Mouse (Mus musculus) forebrain, embryonic 11.5 days (tissue): ENCODE data around the gene Naa40. TPM values are rescaled to one million over a fixed set of nuclear protein-coding genes. Genes with fewer than 3 reads are reported as not detected.
A peak's percentile ranks its signal among the peaks of the same experiment; 100 is the strongest.

Experiments used
- ATAC-seq: fragments of 200-750 bp; cut with Nextera tagmentation; replicated peaks from 2 replicates; pipeline ENCODE4 v1.8.0; 2017; ENCODE audit warnings: moderate TSS enrichment; ENCODE audit not compliant: low FRiP score
- DNase-seq: peaks from one replicate; pipeline ENCODE4 v3.0.0-alpha.2; 2017; ENCODE audit warnings: low spot score
- H3K27ac ChIP-seq: fragments of 300-500 bp; sonication (generic); 2 replicates; pipeline ENCODE4 v1.5.1; 2014; ENCODE audit warnings: low read depth, low read length
- H3K27me3 ChIP-seq: fragments of 300-500 bp; sonication (generic); 2 replicates; pipeline ENCODE4 v1.6.1; 2014; ENCODE audit warnings: mild to moderate bottlenecking, low read length, mixed read lengths; ENCODE audit not compliant: control insufficient read depth, insufficient read depth
- H3K36me3 ChIP-seq: fragments of 300-500 bp; sonication (generic); 2 replicates; pipeline ENCODE4 v1.6.1; 2014; ENCODE audit warnings: mild to moderate bottlenecking, low read length, moderate library complexity, mixed read lengths; ENCODE audit not compliant: control insufficient read depth, insufficient read depth
- H3K4me1 ChIP-seq: fragments of 300-500 bp; sonication (generic); replicated peaks from 2 replicates; pipeline ENCODE4 v1.6.1; 2014; ENCODE audit warnings: low read length, mixed read lengths; ENCODE audit not compliant: control insufficient read depth, insufficient read depth
- H3K4me2 ChIP-seq: fragments of 300-500 bp; sonication (generic); 2 replicates; pipeline ENCODE4 v1.6.1; 2014; ENCODE audit warnings: low read depth, mild to moderate bottlenecking, low read length, moderate library complexity, mixed read lengths; ENCODE audit not compliant: severe bottlenecking
- H3K4me3 ChIP-seq: fragments of 300-500 bp; sonication (generic); 2 replicates; pipeline ENCODE4 v1.5.1; 2014; ENCODE audit warnings: low read depth, low read length
- H3K9ac ChIP-seq: fragments of 300-500 bp; sonication (generic); 2 replicates; pipeline ENCODE4 v1.6.1; 2014; ENCODE audit warnings: low read length
- H3K9me3 ChIP-seq: fragments of 300-500 bp; sonication (generic); 2 replicates; pipeline ENCODE4 v1.6.1; 2016; ENCODE audit warnings: low read length, mixed read lengths; ENCODE audit not compliant: control insufficient read depth
- WGBS: fragments of 180-500 bp; shearing (Covaris S2); extraction: QIAGEN DNeasy Blood & Tissue Kit; methylation state at CpG from one replicate; pipeline ENCODE4 v1.1.7; 2014; 5-methylcytosine and 5-hydroxymethylcytosine counted together
- polyA plus RNA-seq: library from polyadenylated mRNA; unstranded; fragments of >200 nt; fragmentation: Nextera tagmentation; extraction: Ambion mirVana; gene quantifications from 2 replicates; pipeline ENCODE4 v1.2.1, GENCODE M21; 2014

Gene Naa40
- polyA plus RNA-seq, 1 experiment from 2014 or later = 106 TPM

- Histone ChIP-seq H3K9me3 (no peaks in the 10 kb centered on the region), H3K36me3 (peaks cover 3% of the 10 kb centered on the region; the same call in 1 of the 2 replicates), H3K9ac (peak within 1 kb of the TSS; percentile 81), H3K4me3 (peak within 1 kb of the TSS; percentile 92), H3K4me1 (peaks cover 10% of the 10 kb centered on the region), H3K27ac (peak within 1 kb of the TSS; percentile 51; the same call in 1 of the 2 replicates), H3K4me2 (peak within 1 kb of the TSS; percentile 93), H3K27me3 (no peaks in the 10 kb centered on the region)
- under 1% methylated on average over 50 of the region's 50 CpGs for WGBS
- ATAC-seq = peak; percentile 96
- DNase-seq = peak; percentile 97
Measured at GRCm38 (mm10) chr19:7217162-7217925, 23.6 kb downstream of the Naa40 start, which contains the start of gene Cox8a. Gene Cox8a, minus strand, starts transcription at chr19:7217616.

GRCm38 (mm10) chr19:7214484-7214883 lies 26.5 kb downstream of the Naa40 start:
- no peaks in the 10 kb centered on the region for H3K9me3 ChIP-seq
- no peak overlapping the region for H3K9ac ChIP-seq
- H3K4me3 ChIP-seq = no peak overlapping the region
- H3K4me1 ChIP-seq = peaks cover 10% of the 10 kb centered on the region
- no peak overlapping the region for H3K4me2 ChIP-seq
- H3K27ac ChIP-seq = no peak overlapping the region
- H3K36me3 ChIP-seq = peaks cover 3% of the 10 kb centered on the region; the same call in 1 of the 2 replicates
- ATAC-seq = no peak
- no peak for DNase-seq
- 93% methylated on average over 5 of the region's 5 CpGs for WGBS
- H3K27me3 ChIP-seq = no peaks in the 10 kb centered on the region

- H3K27ac ChIP-seq = no peak overlapping the region
- H3K27me3 ChIP-seq = no peaks in the 10 kb centered on the region
- ATAC-seq (no peak), DNase-seq (no peak)
- no peak overlapping the region for H3K4me2 ChIP-seq
- H3K4me1 ChIP-seq = peaks cover 10% of the 10 kb centered on the region
- H3K9me3 ChIP-seq = no peaks in the 10 kb centered on the region
- H3K36me3 ChIP-seq = peaks cover 3% of the 10 kb centered on the region; the same call in 1 of the 2 replicates
- no peak overlapping the region for H3K4me3 ChIP-seq
- WGBS = 94% methylated on average over 3 of the region's 3 CpGs
- H3K9ac ChIP-seq = no peak overlapping the region
Measured at GRCm38 (mm10) chr19:7213010-7213409, 28.0 kb downstream of the Naa40 start.

GRCm38 (mm10) chr19:7212216-7212615 lies 28.8 kb downstream of the Naa40 start:
- Histone ChIP-seq H3K27me3 (no peaks in the 10 kb centered on the region), H3K36me3 (peaks cover 3% of the 10 kb centered on the region; the same call in 1 of the 2 replicates), H3K4me2 (no peak overlapping the region), H3K9ac (no peak overlapping the region), H3K9me3 (no peaks in the 10 kb centered on the region), H3K27ac (no peak overlapping the region), H3K4me3 (no peak overlapping the region), H3K4me1 (peaks cover 10% of the 10 kb centered on the region)
- ATAC-seq (no peak), DNase-seq (no peak)
- WGBS = 93% methylated on average over 1 of the region's 1 CpGs

GRCm38 (mm10) chr19:7209907-7210646 lies 30.9 kb downstream of the Naa40 start:
- peaks cover 5% of the 10 kb centered on the region; the same call in 1 of the 2 replicates for H3K4me1 ChIP-seq
- ATAC-seq (no peak), DNase-seq (no peak)
- peaks cover 3% of the 10 kb centered on the region; the same call in 1 of the 2 replicates for H3K36me3 ChIP-seq
- no peaks in the 10 kb centered on the region for H3K27me3 ChIP-seq
- H3K9me3 ChIP-seq = no peaks in the 10 kb centered on the region
- H3K4me3 ChIP-seq = no peak overlapping the region
- no peak overlapping the region for H3K9ac ChIP-seq
- 91% methylated on average over 7 of the region's 7 CpGs for WGBS
- H3K4me2 ChIP-seq = no peak overlapping the region
- H3K27ac ChIP-seq = no peak overlapping the region

GRCm38 (mm10) chr19:7205753-7206736 lies 34.9 kb downstream of the Naa40 start, which contains the start of gene Otub1:
Gene Otub1, minus strand, starts transcription at chr19:7206316.
- under 1% methylated on average over 79 of the region's 79 CpGs for WGBS
- Histone ChIP-seq H3K27ac (peak within 1 kb of the TSS; percentile 97), H3K4me1 (peaks cover 5% of the 10 kb centered on the region; the same call in 1 of the 2 replicates), H3K4me2 (peak within 1 kb of the TSS; percentile 76), H3K4me3 (peak within 1 kb of the TSS; percentile 87), H3K9me3 (no peaks in the 10 kb centered on the region), H3K36me3 (peaks cover 5% of the 10 kb centered on the region; the same call in 1 of the 2 replicates), H3K27me3 (no peaks in the 10 kb centered on the region), H3K9ac (peak within 1 kb of the TSS; percentile 90)
- DNase-seq (peak; percentile 97), ATAC-seq (peak; percentile 97)

GRCm38 (mm10) chr19:7205326-7205725 lies 35.7 kb downstream of the Naa40 start:
- WGBS = 31% methylated on average over 7 of the region's 7 CpGs
- Histone ChIP-seq H3K27me3 (no peaks in the 10 kb centered on the region), H3K36me3 (peaks cover 8% of the 10 kb centered on the region), H3K9ac (peak overlapping the region; percentile 90), H3K4me1 (peaks cover 5% of the 10 kb centered on the region; the same call in 1 of the 2 replicates), H3K4me2 (peak overlapping the region; percentile 76), H3K27ac (peak overlapping the region; percentile 97), H3K9me3 (no peaks in the 10 kb centered on the region), H3K4me3 (peak overlapping the region; percentile 87)
- DNase-seq = no peak
- no peak for ATAC-seq
